Mouse (Mus musculus) CH12.LX (cell line): ENCODE results near the gene Gm15155.

Experiments
- CTCF ChIP-seq, 2 experiments: IDR thresholded peaks in 1 of 2; conservative IDR thresholded peaks in 1 of 2; 2 replicates each; pipeline ENCODE4 v1.5.1; 2011 to 2012; ENCODE audit warnings: low read depth in 2 of 2, low read length in 2 of 2, improper control_type of control experiment in 1 of 2, inconsistent platforms in 1 of 2, mild to moderate bottlenecking in 1 of 2, moderate library complexity in 1 of 2
- E2F4 ChIP-seq: IDR thresholded peaks from 2 replicates; pipeline ENCODE4 v1.6.1; 2011; ENCODE audit warnings: low read depth, low read length, improper control_type of control experiment; ENCODE audit not compliant: insufficient replicate concordance
- EP300 ChIP-seq: IDR thresholded peaks from 2 replicates; pipeline ENCODE4 v1.6.1; 2011; ENCODE audit warnings: low read length, improper control_type of control experiment
- MAFK ChIP-seq: IDR thresholded peaks from 2 replicates; pipeline ENCODE4 v1.6.1; 2011; ENCODE audit warnings: low read length, improper control_type of control experiment; ENCODE audit not compliant: insufficient replicate concordance
- MXI1 ChIP-seq: IDR thresholded peaks from 2 replicates; pipeline ENCODE4 v1.6.1; 2011; ENCODE audit warnings: mild to moderate bottlenecking, low read depth, low read length, improper control_type of control experiment
- MYC ChIP-seq: IDR thresholded peaks from 2 replicates; pipeline ENCODE4 v1.6.1; 2011; ENCODE audit warnings: low read depth, mild to moderate bottlenecking, improper control_type of control experiment, low read length
- POLR2A ChIP-seq: IDR thresholded peaks from 2 replicates; pipeline ENCODE4 v1.6.1; 2011; ENCODE audit warnings: low read depth, mild to moderate bottlenecking, improper control_type of control experiment, low read length
- POLR2AphosphoS2 ChIP-seq: IDR thresholded peaks from 2 replicates; pipeline ENCODE4 v1.6.1; 2011; ENCODE audit warnings: low read depth, low read length, improper control_type of control experiment
- RCOR1 ChIP-seq: conservative IDR thresholded peaks from 2 replicates; pipeline ENCODE4 v1.6.1; 2012; ENCODE audit warnings: low read depth, mild to moderate bottlenecking, inconsistent platforms, low read length, improper control_type of control experiment
- SIN3A ChIP-seq: IDR thresholded peaks from 2 replicates; pipeline ENCODE4 v1.6.1; 2012; ENCODE audit warnings: low read length, improper control_type of control experiment, inconsistent platforms
- SMC3 ChIP-seq: IDR thresholded peaks from 2 replicates; pipeline ENCODE4 v1.6.1; 2011; ENCODE audit warnings: low read depth, low read length, improper control_type of control experiment
- USF1 ChIP-seq: IDR thresholded peaks from 2 replicates; pipeline ENCODE4 v1.6.1; 2014; ENCODE audit warnings: low read depth, mild to moderate bottlenecking, inconsistent platforms, low read length, improper control_type of control experiment
- USF2 ChIP-seq: conservative IDR thresholded peaks from 2 replicates; pipeline ENCODE4 v1.6.1; 2011; ENCODE audit warnings: low read depth, low read length, improper control_type of control experiment
- ZMIZ1 ChIP-seq: IDR thresholded peaks from 2 replicates; pipeline ENCODE4 v1.6.1; 2012; ENCODE audit warnings: low read depth, mild to moderate bottlenecking, inconsistent platforms, low read length, improper control_type of control experiment

DNA sequence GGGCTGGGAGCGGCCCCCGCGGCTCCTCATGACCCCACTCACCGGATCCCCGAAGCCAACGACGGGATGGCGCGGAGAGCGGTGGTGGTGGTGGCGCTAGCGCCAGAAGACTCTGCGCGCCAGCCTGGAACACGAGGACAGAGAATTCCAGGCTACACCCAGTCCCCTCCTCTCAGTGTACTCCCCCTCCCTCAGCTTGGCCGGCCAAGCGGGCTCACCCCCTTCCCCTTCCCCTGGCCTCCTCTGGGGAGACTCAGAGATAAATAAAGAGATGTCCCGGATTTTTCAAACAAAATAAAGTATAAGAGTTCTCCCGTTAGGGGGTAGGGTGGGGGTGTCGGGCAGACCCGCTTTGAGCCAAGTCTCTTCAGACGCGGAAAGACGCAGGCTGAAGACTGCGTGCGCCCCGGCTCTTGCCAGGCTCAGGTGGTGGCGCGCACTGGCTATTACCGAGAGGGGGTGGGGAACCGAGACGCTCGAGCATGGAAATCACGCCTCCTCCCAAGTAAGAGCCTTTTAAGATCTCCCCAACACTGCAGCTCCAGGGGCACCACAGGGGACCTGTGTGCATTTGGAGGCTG, 750 bp upstream of the Gm15155 start, which contains the start of gene Ptchd1:
- TF ChIP-seq RCOR1 (no peak), USF1 (no peak), CTCF (conservative IDR thresholded peaks at IDR 0.05 in 1 of 2, IDR thresholded peaks at IDR 0.05 in 1 of 2; ENCODE audit: low read depth in 2 of 2, low read length in 2 of 2) (no peak), POLR2A (no peak), SMC3 (no peak), E2F4 (no peak), EP300 (no peak), MYC (no peak), ZMIZ1 (no peak), SIN3A (no peak), USF2 (no peak), MAFK (no peak), MXI1 (no peak), POLR2AphosphoS2 (no peak)
